Mouse (Mus musculus) kidney, postnatal 0 days (tissue): Measurements from ENCODE around the gene Gramd1b. TPM values are rescaled to one million over a fixed set of nuclear protein-coding genes. Genes with fewer than 3 reads are reported as not detected.

Source experiments
- ATAC-seq: fragments of 200-750 bp; cut with Nextera tagmentation; replicated peaks from 2 replicates; pipeline ENCODE4 v1.8.0; 2017; ENCODE audit warnings: low read depth, moderate number of reproducible peaks, moderate TSS enrichment, moderate library complexity; ENCODE audit not compliant: low FRiP score
- DNase-seq: peaks from one replicate; pipeline ENCODE4 v3.0.0-alpha.2; 2016; ENCODE audit warnings: low spot score
- H3K27ac ChIP-seq: fragments of 300-500 bp; sonication (generic); 2 replicates; pipeline ENCODE4 v1.5.1; 2014; ENCODE audit warnings: mild to moderate bottlenecking
- H3K27me3 ChIP-seq: fragments of 300-500 bp; sonication (generic); 2 replicates; pipeline ENCODE4 v1.6.1; 2014; ENCODE audit warnings: low read length, mixed read lengths; ENCODE audit not compliant: insufficient read depth
- H3K36me3 ChIP-seq: fragments of 300-500 bp; sonication (generic); 2 replicates; pipeline ENCODE4 v1.6.1; 2014; ENCODE audit warnings: low read length, mixed read lengths; ENCODE audit not compliant: insufficient read depth
- H3K4me1 ChIP-seq: fragments of 300-500 bp; sonication (generic); replicated peaks from 2 replicates; pipeline ENCODE4 v1.6.1; 2014; ENCODE audit warnings: antibody characterized with exemption, low read length, mixed read lengths; ENCODE audit not compliant: insufficient read depth
- H3K4me2 ChIP-seq: fragments of 300-500 bp; sonication (generic); 2 replicates; pipeline ENCODE4 v1.6.1; 2014; ENCODE audit warnings: mild to moderate bottlenecking, low read length, moderate library complexity, mixed read lengths
- H3K4me3 ChIP-seq: fragments of 300-500 bp; sonication (generic); replicated peaks from 2 replicates; pipeline ENCODE4 v1.5.1; 2014; ENCODE audit warnings: low read depth, low read length
- H3K9ac ChIP-seq: fragments of 300-500 bp; sonication (generic); 2 replicates; pipeline ENCODE4 v1.6.1; 2014; ENCODE audit warnings: low read depth, low read length
- H3K9me3 ChIP-seq: fragments of 300-500 bp; sonication (generic); replicated peaks from 2 replicates; pipeline ENCODE4 v1.6.1; 2016; ENCODE audit warnings: low read length, inconsistent platforms, mixed read lengths
- CTCF ChIP-seq: IDR thresholded peaks from 2 replicates; pipeline ENCODE4 v1.5.1; 2016; ENCODE audit warnings: antibody characterized with exemption, low read depth, mild to moderate bottlenecking, moderate library complexity
- WGBS: fragments of 180-500 bp; shearing (Covaris S2); extraction: QIAGEN DNeasy Blood & Tissue Kit; methylation state at CpG from one replicate; pipeline ENCODE4 v1.1.7; 2014; 5-methylcytosine and 5-hydroxymethylcytosine counted together
- polyA plus RNA-seq: library from polyadenylated mRNA; unstranded; fragments of >200 nt; fragmentation: Nextera tagmentation; extraction: Ambion mirVana; gene quantifications from 2 replicates; pipeline ENCODE4 v1.2.1, GENCODE M21; 2015

Gramd1b gene
- polyA plus RNA-seq, 1 experiment from 2014 or later: 9.0 TPM

GRCm38 (mm10) chr9:40424874-40425273 is 106.3 kb downstream of the Gramd1b start:
- H3K36me3 ChIP-seq: no peaks in the 10 kb centered on the region
- H3K4me2 ChIP-seq: no peak overlapping the region
- no peak for TF ChIP-seq CTCF
- no peaks in the 10 kb centered on the region for H3K9me3 ChIP-seq
- no peak overlapping the region for H3K27ac ChIP-seq
- no peaks in the 10 kb centered on the region for H3K27me3 ChIP-seq
- H3K4me1 ChIP-seq: no peaks in the 10 kb centered on the region
- DNase-seq (no peak), ATAC-seq (no peak)
- no peak overlapping the region for H3K9ac ChIP-seq
- H3K4me3 ChIP-seq: no peak overlapping the region

- DNase-seq (no peak), ATAC-seq (0 out of 2 replicates have a peak, but pooled peaks have one; percentile 36)
- H3K4me2 ChIP-seq: no peak overlapping the region
- WGBS: 70% methylated on average over 6 of the region's 6 CpGs
- H3K27ac ChIP-seq: no peak overlapping the region; the same call in 1 of the 2 replicates
- no peak overlapping the region for H3K9ac ChIP-seq
- H3K4me1 ChIP-seq: no peaks in the 10 kb centered on the region
- H3K36me3 ChIP-seq: no peaks in the 10 kb centered on the region
- TF ChIP-seq CTCF: no peak
- no peaks in the 10 kb centered on the region for H3K9me3 ChIP-seq
- H3K27me3 ChIP-seq: no peaks in the 10 kb centered on the region
- H3K4me3 ChIP-seq: no peak overlapping the region
These were observed 107.7 kb downstream of the Gramd1b start for GRCm38 (mm10) chr9:40423427-40423867.

- no peak overlapping the region for H3K27ac ChIP-seq
- ATAC-seq (no peak), DNase-seq (no peak)
- H3K9ac ChIP-seq: no peak overlapping the region
- no peak overlapping the region for H3K4me2 ChIP-seq
- H3K4me1 ChIP-seq: no peaks in the 10 kb centered on the region
- no peaks in the 10 kb centered on the region for H3K27me3 ChIP-seq
- no peaks in the 10 kb centered on the region for H3K36me3 ChIP-seq
- no peaks in the 10 kb centered on the region for H3K9me3 ChIP-seq
- 89% methylated on average over 11 of the region's 11 CpGs for WGBS
- no peak for TF ChIP-seq CTCF
- H3K4me3 ChIP-seq: no peak overlapping the region
These were observed 108.7 kb downstream of the Gramd1b start for GRCm38 (mm10) chr9:40422368-40423057.

GRCm38 (mm10) chr9:40420652-40421335 is 110.4 kb downstream of the Gramd1b start:
- Histone ChIP-seq H3K27ac (no peak overlapping the region), H3K4me3 (no peak overlapping the region), H3K9me3 (no peaks in the 10 kb centered on the region), H3K4me1 (no peaks in the 10 kb centered on the region), H3K36me3 (no peaks in the 10 kb centered on the region), H3K9ac (no peak overlapping the region), H3K4me2 (no peak overlapping the region), H3K27me3 (no peaks in the 10 kb centered on the region)
- no peak for DNase-seq
- no peak; the same call in 1 of the 2 replicates for ATAC-seq
- 82% methylated on average over 15 of the region's 15 CpGs for WGBS
- TF ChIP-seq CTCF: no peak

- no peak overlapping the region for H3K4me3 ChIP-seq
- ATAC-seq: no peak
- no peak overlapping the region for H3K9ac ChIP-seq
- TF ChIP-seq CTCF: no peak
- no peaks in the 10 kb centered on the region for H3K27me3 ChIP-seq
- H3K4me2 ChIP-seq: no peak overlapping the region
- no peak for DNase-seq
- 0 out of 2 replicates have a peak, but pooled peaks cover 3% of the 10 kb centered on the region for H3K4me1 ChIP-seq
- H3K9me3 ChIP-seq: no peaks in the 10 kb centered on the region
- H3K36me3 ChIP-seq: no peaks in the 10 kb centered on the region
- 88% methylated on average over 5 of the region's 5 CpGs for WGBS
- H3K27ac ChIP-seq: no peak overlapping the region
These were observed 112.4 kb downstream of the Gramd1b start for GRCm38 (mm10) chr9:40418803-40419202.

- Histone ChIP-seq H3K4me2 (no peak overlapping the region), H3K27me3 (no peaks in the 10 kb centered on the region), H3K9ac (no peak overlapping the region), H3K4me3 (no peak overlapping the region), H3K9me3 (no peaks in the 10 kb centered on the region), H3K27ac (no peak overlapping the region), H3K36me3 (no peaks in the 10 kb centered on the region), H3K4me1 (0 out of 2 replicates have a peak, but pooled peaks cover 3% of the 10 kb centered on the region)
- WGBS: 77% methylated on average over 7 of the region's 7 CpGs
- TF ChIP-seq CTCF: peak; percentile 46; the same call in 1 of the 2 replicates
- ATAC-seq: no peak
- DNase-seq: no peak
These were observed 115.0 kb downstream of the Gramd1b start for GRCm38 (mm10) chr9:40416150-40416549.
